Mouse (Mus musculus) kidney, embryonic 14.5 days (tissue): ENCODE results near the gene Opcml. TPM values are rescaled to one million over a fixed set of nuclear protein-coding genes. Genes with fewer than 3 reads are reported as not detected.

ENCODE experiments used
- ATAC-seq: fragments of 200-750 bp; cut with Nextera tagmentation; 2 replicates; pipeline ENCODE4 v1.8.0; 2017; ENCODE audit warnings: moderate number of reproducible peaks, mild to moderate bottlenecking, moderate TSS enrichment, moderate library complexity; ENCODE audit not compliant: low FRiP score, low TSS enrichment
- H3K27ac ChIP-seq: fragments of 300-500 bp; sonication (generic); 2 replicates; pipeline ENCODE4 v1.5.1; 2014; ENCODE audit warnings: low read depth, mild to moderate bottlenecking, low read length, moderate library complexity, mixed read lengths
- H3K27me3 ChIP-seq: fragments of 300-500 bp; sonication (generic); 2 replicates; pipeline ENCODE4 v1.6.1; 2014; ENCODE audit warnings: mild to moderate bottlenecking, low read length; ENCODE audit not compliant: control insufficient read depth, insufficient read depth
- H3K36me3 ChIP-seq: fragments of 300-500 bp; sonication (generic); 2 replicates; pipeline ENCODE4 v1.6.1; 2014; ENCODE audit warnings: low read length, mixed read lengths; ENCODE audit not compliant: control insufficient read depth, insufficient read depth
- H3K4me1 ChIP-seq: fragments of 300-500 bp; sonication (generic); 2 replicates; pipeline ENCODE4 v1.6.1; 2014; ENCODE audit warnings: low read length, mixed read lengths; ENCODE audit not compliant: control insufficient read depth, insufficient read depth
- H3K4me2 ChIP-seq: fragments of 300-500 bp; sonication (generic); replicated peaks from 2 replicates; pipeline ENCODE4 v1.6.1; 2014; ENCODE audit warnings: low read depth, mild to moderate bottlenecking, low read length
- H3K4me3 ChIP-seq: fragments of 300-500 bp; sonication (generic); 2 replicates; pipeline ENCODE4 v1.5.1; 2014; ENCODE audit warnings: mild to moderate bottlenecking, low read length
- H3K9ac ChIP-seq: fragments of 300-500 bp; sonication (generic); 2 replicates; pipeline ENCODE4 v1.6.1; 2014; ENCODE audit warnings: low read depth, mild to moderate bottlenecking, low read length, moderate library complexity
- H3K9me3 ChIP-seq: fragments of 300-500 bp; sonication (generic); 2 replicates; pipeline ENCODE4 v1.6.1; 2016; ENCODE audit warnings: low read length; ENCODE audit not compliant: control insufficient read depth
- WGBS: fragments of 180-500 bp; shearing (Covaris S2); extraction: QIAGEN DNeasy Blood & Tissue Kit; methylation state at CpG from one replicate; pipeline ENCODE4 v1.1.7; 2014; 5-methylcytosine and 5-hydroxymethylcytosine counted together
- polyA plus RNA-seq: library from polyadenylated mRNA; unstranded; fragments of >200 nt; fragmentation: Nextera tagmentation; extraction: Ambion mirVana; gene quantifications from 2 replicates; pipeline ENCODE4 v1.2.1, GENCODE M21; 2014

The Opcml gene
- polyA plus RNA-seq, 1 experiment from 2014 or later, result 1.9 TPM

DNA sequence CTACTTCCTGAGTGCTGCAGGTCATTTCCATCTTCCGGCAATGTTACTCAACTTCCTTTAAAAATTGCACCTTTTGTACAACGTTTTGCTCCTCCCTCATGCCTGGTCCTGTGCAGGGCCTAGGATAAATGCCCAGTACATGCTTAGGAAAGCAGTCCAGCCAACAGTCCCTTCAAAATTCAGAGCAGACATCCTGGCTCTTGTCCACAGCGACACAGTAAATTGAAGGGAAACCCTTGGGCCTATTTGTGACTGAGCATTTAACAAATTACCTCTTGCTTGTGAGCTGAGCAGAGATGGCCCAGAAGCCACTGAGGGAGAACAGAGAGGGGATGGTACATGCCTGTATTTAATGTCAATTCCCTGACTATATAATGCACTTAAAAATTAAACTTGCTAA lies 567.4 kb downstream of the Opcml start:
- no peaks in the 10 kb centered on the region for H3K36me3 ChIP-seq
- no peaks in the 10 kb centered on the region for H3K27me3 ChIP-seq
- no peaks in the 10 kb centered on the region for H3K4me1 ChIP-seq
- no peak overlapping the region for H3K4me2 ChIP-seq
- 73% methylated on average over 3 of the region's 3 CpGs for whole genome bisulfite sequencing
- H3K9ac ChIP-seq, result no peak overlapping the region
- H3K4me3 ChIP-seq, result no peak overlapping the region
- ATAC-seq, result no peak
- no peaks in the 10 kb centered on the region for H3K9me3 ChIP-seq
- H3K27ac ChIP-seq, result no peak overlapping the region

DNA sequence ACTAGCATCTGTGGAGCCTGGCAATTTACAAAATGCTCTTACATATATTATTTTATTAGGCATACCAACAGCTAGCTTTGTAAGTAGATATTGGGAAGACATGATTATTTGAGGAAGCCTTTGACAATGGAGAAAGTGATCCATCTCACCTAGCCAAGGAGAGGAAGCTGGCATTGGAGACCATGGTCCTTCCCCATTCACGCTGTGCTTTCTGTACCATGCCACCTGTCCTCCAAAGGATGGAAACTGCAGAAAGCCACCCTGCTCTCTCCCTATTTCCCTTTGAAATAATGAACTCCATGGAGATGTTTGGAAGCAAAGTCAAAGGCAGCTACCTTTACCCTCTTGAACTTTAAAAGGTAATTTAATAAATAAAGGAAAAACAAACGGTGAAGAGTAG lies 570.1 kb downstream of the Opcml start:
- no peak for ATAC-seq
- H3K4me3 ChIP-seq, result no peak overlapping the region
- H3K4me1 ChIP-seq, result no peaks in the 10 kb centered on the region
- no peaks in the 10 kb centered on the region for H3K36me3 ChIP-seq
- WGBS, result 73% methylated on average over 2 of the region's 2 CpGs
- no peaks in the 10 kb centered on the region for H3K27me3 ChIP-seq
- no peak overlapping the region for H3K27ac ChIP-seq
- no peaks in the 10 kb centered on the region for H3K9me3 ChIP-seq
- H3K4me2 ChIP-seq, result no peak overlapping the region
- H3K9ac ChIP-seq, result no peak overlapping the region

DNA sequence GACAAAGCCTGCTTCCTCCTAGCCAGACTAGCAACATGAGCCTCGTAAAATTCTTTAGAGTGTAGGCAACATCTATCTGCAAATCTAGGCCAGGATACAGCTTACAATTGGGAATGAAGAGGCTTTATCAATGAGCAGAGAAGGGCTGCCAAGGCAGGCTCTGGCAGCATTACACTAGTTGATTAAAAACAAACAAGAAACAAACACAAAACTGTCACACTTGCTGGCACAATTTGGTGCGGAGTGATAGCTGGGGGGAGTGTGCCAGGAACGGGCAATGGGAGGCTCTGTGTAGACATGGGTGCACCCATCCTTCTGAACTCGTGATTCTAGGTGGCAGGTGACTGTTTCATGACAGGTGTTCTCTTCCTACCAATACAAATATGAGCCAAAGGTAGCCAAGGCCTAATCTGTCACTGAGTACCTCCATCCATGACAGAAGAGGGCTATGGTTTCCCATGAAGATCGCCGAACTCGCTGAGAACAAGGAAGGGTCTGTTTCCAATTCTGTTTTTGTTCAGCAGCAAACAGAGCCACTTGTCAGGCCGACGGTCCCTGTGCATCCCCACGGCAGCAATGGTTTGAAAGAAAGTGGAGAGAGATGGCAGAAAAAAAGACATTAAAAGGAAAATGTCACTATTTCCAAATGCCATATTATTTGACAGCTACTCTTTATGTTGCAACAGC lies 574.0 kb downstream of the Opcml start:
- ATAC-seq, result no peak
- H3K4me1 ChIP-seq, result no peaks in the 10 kb centered on the region
- H3K9me3 ChIP-seq, result no peaks in the 10 kb centered on the region
- no peaks in the 10 kb centered on the region for H3K27me3 ChIP-seq
- no peak overlapping the region for H3K9ac ChIP-seq
- H3K27ac ChIP-seq, result no peak overlapping the region
- no peak overlapping the region for H3K4me3 ChIP-seq
- WGBS, result 83% methylated on average over 10 of the region's 10 CpGs
- no peaks in the 10 kb centered on the region for H3K36me3 ChIP-seq
- H3K4me2 ChIP-seq, result no peak overlapping the region

DNA sequence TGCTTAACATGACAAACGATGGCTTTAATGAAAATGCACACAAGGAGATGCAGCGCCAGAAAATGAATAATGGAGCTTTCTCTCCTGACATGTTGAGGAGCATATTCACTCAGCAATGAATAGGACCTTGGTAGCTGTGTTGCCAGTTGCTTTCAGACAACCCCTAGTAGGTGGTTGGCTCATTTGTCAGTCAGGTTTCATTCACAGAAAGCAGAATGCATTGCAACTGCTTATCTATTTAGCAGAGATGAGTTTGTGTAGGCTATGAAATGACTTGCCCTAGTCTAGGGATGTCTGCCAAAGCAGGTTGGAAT lies 574.5 kb downstream of the Opcml start:
- Histone ChIP-seq H3K27ac (no peak overlapping the region), H3K4me1 (no peaks in the 10 kb centered on the region), H3K36me3 (no peaks in the 10 kb centered on the region)

DNA sequence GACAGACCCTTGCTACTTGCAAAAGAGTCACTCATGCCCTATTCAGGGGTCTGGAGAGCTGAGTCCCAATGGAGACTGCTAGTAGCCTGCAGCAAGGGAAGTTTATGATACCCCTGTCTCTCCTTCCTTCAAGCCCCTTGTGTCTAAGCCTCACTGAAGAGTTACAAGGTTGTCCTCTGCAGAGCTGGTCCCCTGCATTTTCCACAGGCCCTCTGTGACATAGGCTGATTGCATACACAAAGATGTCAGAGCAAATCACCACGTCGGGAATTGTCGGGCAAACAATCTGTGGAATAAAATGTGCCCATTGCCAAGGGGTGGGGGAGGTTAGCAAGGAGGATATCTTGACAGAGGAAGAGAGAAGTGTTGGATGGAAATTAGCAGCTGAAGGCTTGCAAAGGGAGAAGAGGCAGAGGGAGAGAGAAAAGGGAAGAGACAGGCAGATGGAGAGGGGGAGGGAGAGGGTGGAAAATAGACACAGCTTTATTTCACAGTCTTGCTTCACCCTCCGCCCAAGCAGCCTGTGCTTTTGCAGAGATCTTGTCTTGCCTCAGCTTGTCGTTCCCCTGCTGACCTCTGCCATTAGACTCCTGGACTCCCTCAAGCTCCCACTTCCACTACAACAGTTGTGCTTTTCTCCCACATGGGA lies 596.1 kb downstream of the Opcml start:
- Histone ChIP-seq H3K27me3 (0 out of 2 replicates have a peak, but pooled peaks cover 3% of the 10 kb centered on the region), H3K4me2 (no peak overlapping the region), H3K4me3 (no peak overlapping the region), H3K4me1 (no peaks in the 10 kb centered on the region), H3K9me3 (no peaks in the 10 kb centered on the region), H3K36me3 (no peaks in the 10 kb centered on the region), H3K9ac (no peak overlapping the region), H3K27ac (no peak overlapping the region)
- no peak for ATAC-seq
- WGBS, result 42% methylated on average over 5 of the region's 5 CpGs

More for the DNA sequence above, 574.5 kb downstream of the Opcml start:
- Histone ChIP-seq H3K27me3 (no peaks in the 10 kb centered on the region), H3K9me3 (no peaks in the 10 kb centered on the region), H3K9ac (no peak overlapping the region), H3K4me2 (no peak overlapping the region), H3K4me3 (no peak overlapping the region)
- WGBS, result 87% methylated on average over 2 of the region's 2 CpGs
- ATAC-seq, result no peak

DNA sequence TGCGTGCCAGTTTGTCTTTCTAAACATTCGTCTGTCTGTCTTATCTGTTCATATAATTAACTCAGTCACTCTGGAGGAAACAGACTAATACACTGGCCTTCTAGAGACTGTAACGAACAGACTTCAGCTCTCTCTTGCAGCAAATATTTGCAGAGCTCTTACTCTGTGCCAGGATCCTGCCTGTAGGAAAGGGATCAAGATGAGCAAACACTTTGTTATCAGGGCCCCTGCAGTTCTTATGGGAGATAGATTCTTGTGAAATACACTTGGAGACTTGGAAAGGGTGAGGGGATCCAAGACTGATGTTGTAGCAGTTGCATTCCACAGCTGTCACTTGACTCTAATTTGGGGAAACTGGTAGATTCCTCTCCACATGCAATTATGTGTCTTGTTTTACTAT lies 604.6 kb downstream of the Opcml start:
- ATAC-seq, result no peak
- Histone ChIP-seq H3K9ac (no peak overlapping the region), H3K27ac (no peak overlapping the region), H3K36me3 (no peaks in the 10 kb centered on the region), H3K27me3 (no peaks in the 10 kb centered on the region), H3K4me1 (no peaks in the 10 kb centered on the region), H3K9me3 (no peaks in the 10 kb centered on the region), H3K4me3 (no peak overlapping the region), H3K4me2 (no peak overlapping the region)
- 39% methylated on average over 3 of the region's 3 CpGs for WGBS

DNA sequence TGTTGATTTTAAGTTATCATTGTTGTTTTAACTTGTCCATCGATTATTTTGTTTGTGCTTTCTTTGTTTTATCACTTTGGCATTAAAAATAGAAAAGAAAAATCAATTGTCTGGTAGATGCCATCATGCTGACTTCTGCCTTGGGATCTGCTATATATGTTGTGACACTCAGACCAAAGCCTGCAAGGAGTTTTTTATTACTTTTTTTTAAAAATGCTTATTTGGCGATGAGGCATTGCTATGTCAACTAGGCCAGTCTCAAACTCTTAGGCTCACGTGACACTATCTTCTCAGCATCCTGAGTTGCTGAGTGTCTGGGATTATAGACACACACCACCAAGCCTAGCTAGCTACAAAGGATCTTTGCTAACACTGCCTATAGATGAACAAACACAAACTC lies 605.1 kb downstream of the Opcml start:
- Histone ChIP-seq H3K4me3 (no peak overlapping the region), H3K4me1 (no peaks in the 10 kb centered on the region), H3K27me3 (no peaks in the 10 kb centered on the region), H3K36me3 (no peaks in the 10 kb centered on the region), H3K4me2 (no peak overlapping the region), H3K9me3 (no peaks in the 10 kb centered on the region), H3K9ac (no peak overlapping the region), H3K27ac (no peak overlapping the region)
- no peak for ATAC-seq
- 85% methylated on average over 3 of the region's 3 CpGs for WGBS

DNA sequence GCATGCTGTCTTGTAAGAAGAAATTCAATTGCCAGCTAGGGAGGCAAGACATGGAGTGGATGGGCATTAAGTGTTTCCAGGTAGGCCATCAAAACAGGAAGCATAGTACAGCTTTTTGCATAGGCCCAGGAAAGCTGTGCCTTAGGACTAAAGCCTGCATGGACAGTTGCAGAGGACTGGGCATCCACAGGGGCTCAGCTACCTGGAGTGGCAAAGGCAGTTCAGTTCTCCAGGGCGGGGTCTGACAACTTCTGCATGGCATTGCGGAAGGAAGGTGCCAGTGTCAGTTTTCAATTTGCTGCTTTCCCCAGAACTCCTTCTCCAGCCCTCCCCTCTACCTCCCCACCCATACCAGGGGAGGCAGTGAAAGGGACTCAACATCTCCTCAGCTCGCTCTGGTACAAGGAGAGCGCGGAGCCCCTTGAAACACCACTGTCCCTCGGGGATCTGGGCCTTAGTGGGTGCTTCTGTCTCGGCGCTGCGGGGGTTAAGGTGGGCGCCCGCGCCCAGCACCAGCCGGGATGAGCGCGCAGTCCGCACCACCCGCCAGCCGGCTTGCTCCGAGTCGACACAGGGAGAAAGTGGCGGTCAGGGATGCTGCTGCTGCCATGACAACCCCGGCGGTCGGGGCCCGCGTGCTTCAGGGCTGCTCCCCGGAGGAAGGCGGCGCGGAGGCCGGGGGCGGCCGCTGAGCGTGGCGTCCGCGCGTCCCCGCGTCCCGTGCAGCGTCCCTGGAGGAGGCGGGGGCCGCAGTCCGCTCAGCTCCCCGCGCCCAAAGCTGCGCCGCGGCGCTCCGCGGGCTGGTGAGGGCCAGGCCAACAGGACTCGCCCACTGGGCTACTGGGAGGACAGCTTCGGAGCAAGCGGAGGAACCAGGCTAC lies 612.4 kb downstream of the Opcml start:
- 1% methylated on average over 55 of the region's 56 CpGs for WGBS
- peaks cover 14% of the 10 kb centered on the region for H3K27me3 ChIP-seq

More for the DNA sequence above, 612.4 kb downstream of the Opcml start:
- peak; percentile 74 for ATAC-seq
- no peaks in the 10 kb centered on the region for H3K36me3 ChIP-seq
- H3K4me3 ChIP-seq, result peak overlapping the region; percentile 54
- peak overlapping the region; percentile 47; the same call in 1 of the 2 replicates for H3K9ac ChIP-seq
- no peak overlapping the region for H3K27ac ChIP-seq
- H3K4me2 ChIP-seq, result peak overlapping the region; percentile 96
- peaks cover 2% of the 10 kb centered on the region; the same call in 1 of the 2 replicates for H3K4me1 ChIP-seq
- no peaks in the 10 kb centered on the region for H3K9me3 ChIP-seq
